Mouse (Mus musculus) heart, postnatal 0 days (tissue): ENCODE data around the gene Ube2d3.
A peak's percentile ranks its signal among the peaks of the same experiment; 100 is the strongest.

ENCODE experiments used
- CTCF ChIP-seq: IDR thresholded peaks from 2 replicates; pipeline ENCODE4 v1.5.1; 2016; ENCODE audit warnings: antibody characterized with exemption, control low read depth, low read depth
- EP300 ChIP-seq: IDR thresholded peaks from 2 replicates; pipeline ENCODE4 v1.6.1; 2016; ENCODE audit warnings: antibody characterized with exemption, low read depth

DNA sequence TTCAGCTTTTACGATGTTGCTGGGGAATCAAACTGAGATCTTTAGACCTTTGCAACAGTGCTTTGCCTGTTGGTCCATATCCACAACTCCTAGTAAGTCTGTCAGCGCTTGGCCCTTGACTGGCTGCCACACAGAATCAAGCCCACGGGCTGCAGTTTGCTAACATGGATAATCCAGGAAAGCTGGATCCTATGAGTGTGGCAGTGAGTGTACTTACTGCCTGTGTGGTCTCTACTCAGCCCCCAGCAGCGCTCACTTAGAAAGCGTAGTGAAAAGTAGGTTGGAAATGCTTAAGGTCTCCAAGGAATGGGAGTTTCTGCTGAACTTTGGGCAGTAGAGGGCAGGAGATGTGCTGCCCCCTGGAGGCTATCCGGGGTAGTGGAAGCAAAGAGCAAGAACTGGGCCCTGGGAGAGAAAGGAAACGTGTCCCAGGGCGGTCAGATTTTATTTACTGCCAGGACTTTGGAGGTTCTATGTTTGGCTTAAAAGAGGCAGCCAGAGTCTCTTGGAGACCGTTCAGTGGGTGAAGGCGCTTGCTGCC, 67.5 kb downstream of the Ube2d3 start:
- TF ChIP-seq CTCF (peak; percentile 72), EP300 (no peak)
